Mouse (Mus musculus): ENCODE data around the gene Grb2.

The Grb2 gene

DNA sequence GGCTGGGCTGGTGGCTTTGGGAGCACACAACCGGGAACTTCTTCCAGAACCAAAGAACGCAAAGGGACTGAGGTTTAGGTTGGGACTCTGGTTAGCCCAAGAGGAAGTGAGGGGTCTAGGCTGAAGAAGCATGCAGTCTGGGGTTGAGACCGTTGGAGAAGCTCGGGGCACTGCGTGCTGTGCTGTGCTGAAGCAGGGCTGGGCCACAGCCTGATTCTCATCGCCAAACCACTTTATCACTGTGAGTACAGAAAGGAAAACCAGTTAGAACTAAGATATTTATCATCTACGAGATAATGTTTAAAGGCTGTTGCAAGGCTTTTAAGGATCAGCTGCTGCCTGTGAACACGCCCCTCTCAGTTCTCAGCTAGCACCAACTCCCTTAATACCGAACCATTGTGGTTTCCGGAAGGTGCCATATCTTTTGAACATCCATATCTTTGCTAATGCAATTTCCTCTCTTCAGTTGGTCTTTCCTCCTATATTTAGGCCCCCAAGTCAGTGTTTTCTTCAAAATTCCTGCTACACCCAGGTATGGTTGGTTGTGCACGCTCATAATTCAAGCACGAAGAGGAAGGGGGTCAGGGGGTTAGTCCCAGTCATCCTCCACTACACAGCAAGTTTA lies 4.4 kb upstream of the Grb2 start:
- DNase-seq (ENCODE audit: low spot score in 2 of 2), result no peak

- DNase-seq (ENCODE audit: low spot score in 2 of 2), result no peak
Observed at GRCm38 (mm10) chr11:115712268-115712667, 3.9 kb upstream of the Grb2 start.

DNA sequence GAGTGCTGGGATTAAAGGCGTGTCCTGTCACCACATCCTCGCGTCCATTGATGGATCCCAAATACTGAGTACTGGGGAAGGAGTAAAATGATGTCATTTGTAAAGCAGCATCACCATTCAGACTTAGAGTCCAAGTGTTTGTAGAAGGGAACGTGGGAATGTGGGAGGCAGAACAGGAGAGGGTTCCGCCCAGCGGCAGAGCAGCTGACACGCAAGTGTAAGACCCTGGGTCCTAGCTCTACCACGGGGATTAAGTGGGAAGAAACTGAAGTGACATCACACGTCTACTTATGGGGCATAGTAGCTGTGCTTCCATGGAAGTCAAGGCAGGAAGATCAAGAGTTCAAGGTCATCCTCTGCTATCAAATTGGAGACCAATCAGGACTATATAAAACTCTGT lies 2.7 kb upstream of the Grb2 start:
- DNase-seq (ENCODE audit: low spot score in 2 of 2), result no peak

- no peak for DNase-seq (ENCODE audit: low spot score in 2 of 2)
Observed at GRCm38 (mm10) chr11:115709829-115710559, 1.6 kb upstream of the Grb2 start.

GRCm38 (mm10) chr11:115708956-115709828 lies 795 bp upstream of the Grb2 start:
- DNase-seq (ENCODE audit: low spot score in 2 of 2), result peak in 1 of 2 experiments; percentile 40

GRCm38 (mm10) chr11:115707313-115708208 lies 836 bp downstream of the Grb2 start:
- DNase-seq (ENCODE audit: low spot score in 2 of 2), result no peak

DNA sequence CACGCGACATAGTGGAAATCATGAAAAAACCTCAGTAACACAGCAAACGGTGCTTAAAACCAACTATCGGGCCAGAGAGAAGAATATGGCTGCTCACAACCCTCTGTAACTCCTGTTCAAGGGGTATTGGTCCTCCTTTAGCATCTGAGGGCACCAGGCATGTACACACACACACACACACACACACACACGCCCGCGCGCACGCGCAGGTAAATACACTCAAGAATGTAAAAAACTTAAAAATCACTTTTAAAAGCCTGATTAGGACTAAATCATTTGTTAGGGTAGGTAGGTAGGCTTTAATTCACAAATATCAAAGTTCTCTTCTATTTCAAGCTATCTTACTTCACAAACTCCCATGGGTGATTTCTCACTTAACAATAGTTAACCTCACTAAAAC lies 1.8 kb downstream of the Grb2 start:
- no peak for DNase-seq (ENCODE audit: low spot score in 2 of 2)

GRCm38 (mm10) chr11:115705561-115705960 lies 2.8 kb downstream of the Grb2 start:
- no peak for DNase-seq (ENCODE audit: low spot score in 2 of 2)

- no peak for DNase-seq (ENCODE audit: low spot score in 2 of 2)
Observed at GRCm38 (mm10) chr11:115704648-115705047, 3.7 kb downstream of the Grb2 start.

DNA sequence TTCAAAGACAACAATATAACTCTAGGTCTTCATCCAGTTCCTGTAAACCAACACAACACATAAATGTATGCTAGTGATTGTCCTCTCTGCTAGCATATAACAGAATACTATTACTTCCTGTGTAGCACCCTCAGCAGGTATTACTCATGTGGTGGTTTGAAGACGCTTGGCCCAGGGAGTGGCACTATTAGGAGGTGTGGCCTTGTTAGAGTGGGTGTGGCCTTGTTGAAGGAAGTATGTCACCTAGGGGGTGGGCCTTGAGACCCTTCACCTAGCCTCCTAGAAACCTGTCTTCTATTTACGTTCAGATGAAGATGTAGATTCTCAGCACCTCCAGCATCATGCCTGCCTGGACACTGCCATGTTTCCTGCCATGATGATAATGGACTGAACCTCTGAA lies 4.9 kb downstream of the Grb2 start:
- DNase-seq (ENCODE audit: low spot score in 2 of 2), result no peak

- DNase-seq (ENCODE audit: low spot score in 2 of 2), result peak; percentile 89 to 91
Observed at GRCm38 (mm10) chr11:115698986-115699728, 9.2 kb downstream of the Grb2 start.

DNA sequence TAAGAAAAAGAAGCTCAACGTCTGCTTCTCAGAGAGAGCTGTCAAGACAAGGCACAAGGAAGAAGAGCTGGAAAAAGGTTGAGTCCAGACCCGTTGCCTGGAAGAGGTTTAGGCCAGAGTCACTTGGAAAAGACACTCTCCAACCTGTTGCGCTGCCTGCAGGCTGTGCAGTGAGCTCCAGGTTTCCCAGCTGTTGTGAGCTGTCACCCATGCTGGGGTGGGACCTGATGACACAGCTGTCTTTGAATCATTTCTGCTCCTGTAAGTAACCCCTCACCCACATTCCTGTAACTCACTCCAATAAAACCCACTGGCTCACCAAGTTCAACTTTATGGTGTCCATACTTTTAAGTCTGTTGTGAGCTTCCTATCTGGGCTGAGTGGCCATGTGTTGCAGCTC lies 10.7 kb downstream of the Grb2 start:
- DNase-seq (ENCODE audit: low spot score in 2 of 2), result no peak

DNA sequence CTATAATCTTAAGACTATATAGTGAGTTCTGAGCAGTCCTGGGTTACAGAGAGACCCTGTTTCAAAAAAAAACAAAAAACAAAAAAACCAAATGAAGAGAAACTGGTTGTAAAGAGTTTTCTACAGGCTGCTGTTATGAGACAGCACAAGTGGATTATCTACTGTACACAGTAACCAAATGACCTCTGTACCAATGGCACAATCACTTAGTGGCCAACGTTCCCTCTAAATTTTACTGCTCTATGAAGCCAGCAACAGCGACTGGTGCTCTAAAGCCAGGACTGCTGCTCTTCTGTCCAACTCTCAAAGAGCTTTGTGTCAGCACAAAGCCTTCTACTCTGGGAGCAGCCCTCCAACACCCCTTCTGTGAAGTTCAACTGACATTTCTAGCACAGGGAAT lies 11.3 kb downstream of the Grb2 start:
- no peak for DNase-seq (ENCODE audit: low spot score in 2 of 2)

- no peak for DNase-seq (ENCODE audit: low spot score in 2 of 2)
Observed at GRCm38 (mm10) chr11:115696471-115696870, 11.9 kb downstream of the Grb2 start.

GRCm38 (mm10) chr11:115693979-115694578 lies 14.3 kb downstream of the Grb2 start:
- no peak for DNase-seq (ENCODE audit: low spot score in 2 of 2)

- DNase-seq (ENCODE audit: low spot score in 2 of 2), result no peak
Observed at GRCm38 (mm10) chr11:115692800-115693199, 15.6 kb downstream of the Grb2 start.

DNA sequence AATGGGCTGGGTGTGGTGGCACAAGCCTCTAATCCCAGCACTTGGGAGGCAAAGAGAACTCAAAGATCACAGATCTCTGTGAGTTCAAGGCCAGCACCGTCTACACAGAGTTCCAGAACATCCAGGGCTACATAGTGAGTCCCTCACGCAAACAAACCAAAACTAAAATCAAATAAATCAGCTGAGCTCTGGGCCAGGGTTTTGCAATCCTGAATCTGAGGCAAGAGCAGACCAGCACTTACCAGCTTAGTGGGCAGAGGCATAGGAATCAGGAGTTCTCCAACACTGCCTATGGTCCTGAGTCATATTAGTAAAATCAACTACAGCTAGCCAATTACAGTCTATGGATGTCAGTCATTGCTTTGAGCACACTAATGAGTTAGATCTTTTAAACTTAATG lies 16.4 kb downstream of the Grb2 start:
- DNase-seq (ENCODE audit: low spot score in 2 of 2), result no peak

GRCm38 (mm10) chr11:115691511-115691910 lies 16.9 kb downstream of the Grb2 start:
- DNase-seq (ENCODE audit: low spot score in 2 of 2), result no peak

GRCm38 (mm10) chr11:115691013-115691412 lies 17.4 kb downstream of the Grb2 start:
- DNase-seq (ENCODE audit: low spot score in 2 of 2), result no peak

DNA sequence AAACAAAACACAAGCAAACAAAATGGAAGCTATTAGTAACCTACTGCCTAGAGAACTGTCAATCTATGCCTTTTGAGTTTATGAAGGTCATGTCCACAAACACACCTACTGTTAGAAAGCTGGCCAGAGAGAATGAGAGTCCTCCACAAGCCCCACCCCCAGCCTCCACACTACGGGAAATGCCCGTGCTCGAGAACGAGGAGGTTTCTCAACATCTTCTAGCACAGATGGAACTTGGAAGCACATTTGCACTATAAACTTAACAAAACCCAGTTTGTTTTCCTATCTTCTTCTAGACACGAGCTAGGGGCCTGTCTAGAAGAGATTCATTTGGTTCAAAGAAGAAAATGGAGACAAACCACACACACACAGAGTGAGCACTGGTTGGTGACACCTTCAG lies 18.0 kb downstream of the Grb2 start:
- DNase-seq (ENCODE audit: low spot score in 2 of 2), result no peak

Measured in frontal cortex, postnatal 25 days (tissue).